Mouse (Mus musculus) ES-Bruce4 (cell line): ENCODE results near the gene Lipa.

Experiments used
- CTCF ChIP-seq: IDR thresholded peaks from one replicate; pipeline ENCODE4 v1.8.1; 2011; ENCODE audit warnings: low read depth, low read length
- EP300 ChIP-seq: IDR thresholded peaks from 2 replicates; pipeline ENCODE4 v1.6.1; 2011; ENCODE audit warnings: low read depth, low read length; ENCODE audit not compliant: insufficient read depth
- POLR2A ChIP-seq: IDR thresholded peaks from one replicate; pipeline ENCODE4 v1.8.1; 2011; ENCODE audit warnings: low read length; ENCODE audit not compliant: insufficient read depth

GRCm38 (mm10) chr19:34444785-34445184, 82.5 kb downstream of the Lipa start:
- TF ChIP-seq EP300 (no peak), CTCF (no peak), POLR2A (no peak)
